Mouse (Mus musculus) heart, embryonic 10.5 days (tissue): ENCODE data around the gene Pitpnm1. TPM values are rescaled to one million over a fixed set of nuclear protein-coding genes. Genes with fewer than 3 reads are reported as not detected.
A peak's percentile ranks its signal among the peaks of the same experiment; 100 is the strongest.
"Not testable (repeated sequence)": the region's sequence is repeated elsewhere in the genome, so short reads cannot be mapped to it uniquely, and the experiment has no call there.

Experiments used
- DNase-seq: peaks from one replicate; pipeline ENCODE4 v3.0.0-alpha.2; 2017; ENCODE audit warnings: low spot score
- H3K27ac ChIP-seq: fragments of 300-500 bp; sonication (generic); 2 replicates; pipeline ENCODE4 v1.5.1; 2016; ENCODE audit warnings: mild to moderate bottlenecking
- H3K27me3 ChIP-seq: fragments of 300-500 bp; sonication (generic); 2 replicates; pipeline ENCODE4 v1.6.1; 2016; ENCODE audit warnings: mild to moderate bottlenecking; ENCODE audit not compliant: poor library complexity, insufficient read depth, severe bottlenecking
- H3K36me3 ChIP-seq: fragments of 300-500 bp; sonication (generic); 2 replicates; pipeline ENCODE4 v1.6.1; 2016; ENCODE audit warnings: mild to moderate bottlenecking, moderate library complexity
- H3K4me1 ChIP-seq: fragments of 300-500 bp; sonication (generic); 2 replicates; pipeline ENCODE4 v1.6.1; 2016; ENCODE audit warnings: mild to moderate bottlenecking
- H3K4me3 ChIP-seq: fragments of 300-500 bp; sonication (generic); 2 replicates; pipeline ENCODE4 v1.5.1; 2016; ENCODE audit warnings: mild to moderate bottlenecking, moderate library complexity
- H3K9me3 ChIP-seq: fragments of 300-500 bp; sonication (generic); 2 replicates; pipeline ENCODE4 v1.6.1; 2016; ENCODE audit warnings: mild to moderate bottlenecking, moderate library complexity
- WGBS: fragments of 180-500 bp; shearing (Covaris S2); methylation state at CpG from one replicate; pipeline ENCODE4 v1.1.7; 2016; 5-methylcytosine and 5-hydroxymethylcytosine counted together
- polyA plus RNA-seq: library from polyadenylated mRNA; unstranded; fragments of >200 nt; fragmentation: Nextera tagmentation; extraction: Ambion mirVana; gene quantifications from 2 replicates; pipeline ENCODE4 v1.2.1, GENCODE M21; 2016

Gene Pitpnm1
- polyA plus RNA-seq, 1 experiment from 2014 or later: 14.3 TPM

DNA sequence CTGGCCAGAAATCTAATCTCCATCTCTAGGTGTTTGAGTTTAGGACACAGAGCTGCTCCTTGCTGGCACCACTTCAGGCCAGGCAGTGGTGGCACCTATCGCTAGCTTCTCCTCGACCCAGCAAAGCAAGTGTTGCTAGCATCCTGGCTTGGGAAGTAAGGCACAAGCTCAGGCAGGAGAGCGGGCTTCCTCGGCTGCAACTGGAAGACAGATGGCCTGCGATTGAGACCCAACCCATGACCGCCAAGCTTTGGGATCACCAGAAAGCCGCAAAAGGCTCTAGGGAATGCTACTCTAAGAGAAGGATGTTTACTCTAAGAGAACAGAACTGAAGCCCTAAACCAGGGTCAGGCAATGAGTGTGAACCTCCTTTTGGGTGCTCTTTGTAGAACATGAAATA lies 29.7 kb downstream of the Pitpnm1 start:
- peaks cover 55% of the 10 kb centered on the region for H3K36me3 ChIP-seq

DNA sequence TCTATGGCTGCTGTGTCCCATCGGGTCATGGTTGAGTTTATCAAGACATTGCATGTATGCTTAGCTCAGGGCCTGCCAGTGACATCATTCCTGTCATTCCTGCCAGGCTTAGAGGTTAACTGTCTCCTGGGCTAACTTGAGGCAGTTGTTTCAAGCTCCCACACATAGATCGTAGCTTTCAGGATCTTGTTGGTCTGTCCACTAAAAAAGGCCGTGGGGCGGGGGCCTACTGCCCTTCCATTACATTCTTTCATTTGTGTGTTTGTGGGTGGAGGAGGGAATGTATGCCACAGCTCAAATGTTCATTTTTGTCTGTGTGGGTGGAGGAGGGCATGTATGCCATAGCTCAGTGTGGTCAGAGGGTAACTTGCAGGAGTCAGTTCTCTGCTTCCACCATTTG lies 30.3 kb downstream of the Pitpnm1 start:
- peaks cover 19% of the 10 kb centered on the region for H3K4me1 ChIP-seq
- H3K9me3 ChIP-seq: no peaks in the 10 kb centered on the region
- WGBS: 78% methylated on average over 4 of the region's 4 CpGs
- peaks cover 55% of the 10 kb centered on the region for H3K36me3 ChIP-seq
- no peak for DNase-seq
- no peaks in the 10 kb centered on the region for H3K27me3 ChIP-seq
- no peak overlapping the region; the same call in 1 of the 2 replicates for H3K27ac ChIP-seq
- H3K4me3 ChIP-seq: no peak overlapping the region

More for the DNA sequence above, 29.7 kb downstream of the Pitpnm1 start:
- no peaks in the 10 kb centered on the region for H3K27me3 ChIP-seq
- H3K4me3 ChIP-seq: no peak overlapping the region
- H3K4me1 ChIP-seq: peaks cover 19% of the 10 kb centered on the region
- H3K9me3 ChIP-seq: no peaks in the 10 kb centered on the region
- WGBS: 90% methylated on average over 7 of the region's 7 CpGs
- no peak overlapping the region for H3K27ac ChIP-seq
- no peak for DNase-seq

DNA sequence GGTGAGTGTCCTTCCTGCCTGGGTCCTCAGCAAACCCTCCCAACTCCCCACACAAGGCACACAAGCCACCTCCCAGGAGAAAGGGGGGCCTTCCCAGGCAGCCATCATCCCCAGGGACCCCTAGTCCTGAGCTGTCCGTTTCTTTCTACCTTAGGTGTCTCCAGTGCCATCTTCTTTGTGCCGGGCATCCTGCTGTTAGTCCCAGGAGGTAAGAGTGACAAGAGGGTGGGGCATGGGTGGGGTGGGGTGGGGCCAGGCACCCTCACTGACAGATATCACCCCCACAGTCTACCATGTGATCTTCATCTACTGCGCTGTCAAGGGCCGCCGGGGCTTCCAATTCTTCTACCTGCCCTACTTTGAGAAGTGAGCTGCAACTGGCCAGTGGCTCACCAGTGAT lies 31.3 kb downstream of the Pitpnm1 start:
- 0 out of 2 replicates have a peak overlapping the region, but pooled peaks have one; percentile 12 for H3K4me3 ChIP-seq
- DNase-seq: no peak
- no peak overlapping the region for H3K27ac ChIP-seq
- peaks cover 19% of the 10 kb centered on the region for H3K4me1 ChIP-seq
- no peaks in the 10 kb centered on the region for H3K27me3 ChIP-seq
- peaks cover 55% of the 10 kb centered on the region for H3K36me3 ChIP-seq
- no peaks in the 10 kb centered on the region for H3K9me3 ChIP-seq
- WGBS: 85% methylated on average over 5 of the region's 5 CpGs

DNA sequence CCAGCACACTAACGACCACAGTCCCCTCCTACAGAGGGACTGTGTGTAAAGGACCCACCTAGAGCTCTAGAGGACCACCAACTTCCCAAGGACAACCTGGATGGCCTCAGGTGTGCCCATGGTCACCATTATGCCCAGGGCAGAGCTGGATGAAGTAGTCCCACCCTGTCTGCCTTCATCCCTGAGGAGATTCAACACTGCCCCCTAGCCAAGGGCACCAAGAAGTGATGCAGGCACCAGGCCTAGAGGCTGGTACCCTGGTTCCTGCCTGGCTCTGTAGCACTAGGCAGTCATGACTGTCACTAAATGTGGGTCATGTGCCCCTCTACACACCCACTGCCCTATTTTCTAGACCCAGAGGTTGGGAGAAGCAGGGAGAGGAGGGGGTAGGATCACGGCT lies 32.0 kb downstream of the Pitpnm1 start:
- no peaks in the 10 kb centered on the region for H3K9me3 ChIP-seq
- no peak for DNase-seq
- peaks cover 12% of the 10 kb centered on the region for H3K4me1 ChIP-seq
- H3K27me3 ChIP-seq: no peaks in the 10 kb centered on the region
- no peak overlapping the region for H3K27ac ChIP-seq
- no peak overlapping the region for H3K4me3 ChIP-seq
- H3K36me3 ChIP-seq: peaks cover 55% of the 10 kb centered on the region
- 92% methylated on average over 2 of the region's 2 CpGs for WGBS

DNA sequence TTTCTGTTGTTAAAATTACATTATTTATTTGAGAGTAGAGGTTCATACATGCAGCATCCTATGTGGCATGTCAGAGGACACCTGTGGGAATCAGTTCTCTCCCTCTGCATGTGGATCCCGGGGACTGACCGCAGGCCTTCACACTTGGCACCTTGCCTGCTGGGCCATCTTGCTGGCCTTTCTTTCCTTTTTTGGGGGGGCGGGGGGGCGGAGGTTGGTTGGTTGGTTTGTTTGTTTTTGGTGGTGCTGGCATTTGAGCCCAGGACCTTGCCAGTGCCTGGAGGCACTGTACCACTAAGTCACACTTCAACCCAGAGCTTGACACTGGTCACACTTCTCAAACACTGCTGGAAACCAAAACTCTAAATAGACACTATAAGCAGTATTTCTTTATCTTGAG lies 34.6 kb downstream of the Pitpnm1 start:
- H3K9me3 ChIP-seq: no peaks in the 10 kb centered on the region
- no peak overlapping the region for H3K4me3 ChIP-seq
- WGBS: 79% methylated on average over 4 of the region's 4 CpGs
- H3K27ac ChIP-seq: no peak overlapping the region
- no peak for DNase-seq
- H3K4me1 ChIP-seq: 0 out of 2 replicates have a peak, but pooled peaks cover 7% of the 10 kb centered on the region
- H3K36me3 ChIP-seq: peaks cover 36% of the 10 kb centered on the region
- peaks cover 9% of the 10 kb centered on the region for H3K27me3 ChIP-seq

DNA sequence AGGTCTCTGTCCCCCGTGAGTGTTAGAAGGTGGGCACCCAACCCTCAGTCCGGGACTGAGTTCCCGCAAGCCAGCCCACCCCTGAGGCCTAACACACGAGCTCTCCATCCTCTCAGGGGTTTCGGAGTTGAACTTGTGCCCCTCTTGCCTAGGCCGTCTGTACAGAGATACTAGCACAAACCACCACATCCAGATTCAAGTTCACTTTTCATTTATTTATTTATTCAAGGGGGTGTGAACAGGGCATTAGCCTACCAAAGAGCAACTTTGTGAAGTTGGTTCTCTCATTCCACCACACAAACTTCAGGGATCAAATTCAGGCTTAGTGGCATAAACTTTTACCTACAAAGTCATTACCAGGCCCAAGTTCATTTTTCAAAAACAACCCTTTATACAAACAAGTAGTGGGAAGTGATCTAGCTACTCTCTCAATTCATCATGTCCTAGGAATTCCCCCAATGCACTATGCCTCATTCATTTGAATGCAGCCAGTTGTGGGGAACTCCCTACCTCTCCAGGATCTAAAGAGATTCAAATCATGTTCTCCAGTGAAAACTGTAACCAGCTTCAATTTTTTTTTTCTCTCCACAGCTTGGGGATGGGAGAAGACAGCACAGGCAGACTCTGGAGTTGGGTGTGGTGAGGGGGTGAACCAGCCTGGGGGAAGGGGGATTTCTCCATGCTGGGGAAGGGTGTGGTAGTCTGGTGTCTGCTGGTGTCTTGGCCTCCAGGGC lies 35.6 kb downstream of the Pitpnm1 start:
- H3K4me1 ChIP-seq, H3K9me3 ChIP-seq, DNase-seq, H3K27ac ChIP-seq, H3K4me3 ChIP-seq: not testable (repeated sequence)
- WGBS: 78% methylated on average over 6 of the region's 6 CpGs
- Histone ChIP-seq H3K27me3 (peaks cover 13% of the 10 kb centered on the region), H3K36me3 (peaks cover 29% of the 10 kb centered on the region)

DNA sequence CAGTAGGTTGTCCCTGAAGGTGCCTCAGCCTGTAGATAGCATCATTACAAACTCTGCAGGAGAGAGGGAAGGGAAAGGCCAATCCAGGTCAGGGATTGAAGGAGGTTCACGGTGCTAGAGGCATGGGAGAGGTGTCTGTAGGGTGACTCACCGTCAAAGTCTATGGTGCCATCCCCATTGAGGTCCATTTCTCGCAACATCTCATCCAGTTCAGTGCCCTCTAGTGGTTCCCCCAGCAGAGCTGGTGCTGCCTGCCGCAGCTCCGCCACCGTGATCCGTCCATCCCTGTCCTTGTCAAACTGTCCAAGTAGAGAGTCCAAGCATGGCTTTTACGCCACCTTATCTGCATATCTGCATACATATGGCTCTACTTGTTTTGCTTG lies 36.2 kb downstream of the Pitpnm1 start:
- not testable (repeated sequence) for H3K9me3 ChIP-seq, DNase-seq, H3K4me1 ChIP-seq, H3K4me3 ChIP-seq, H3K27ac ChIP-seq
- 20% methylated on average over 8 of the region's 8 CpGs for WGBS
- H3K27me3 ChIP-seq: peaks cover 16% of the 10 kb centered on the region
- H3K36me3 ChIP-seq: peaks cover 24% of the 10 kb centered on the region

DNA sequence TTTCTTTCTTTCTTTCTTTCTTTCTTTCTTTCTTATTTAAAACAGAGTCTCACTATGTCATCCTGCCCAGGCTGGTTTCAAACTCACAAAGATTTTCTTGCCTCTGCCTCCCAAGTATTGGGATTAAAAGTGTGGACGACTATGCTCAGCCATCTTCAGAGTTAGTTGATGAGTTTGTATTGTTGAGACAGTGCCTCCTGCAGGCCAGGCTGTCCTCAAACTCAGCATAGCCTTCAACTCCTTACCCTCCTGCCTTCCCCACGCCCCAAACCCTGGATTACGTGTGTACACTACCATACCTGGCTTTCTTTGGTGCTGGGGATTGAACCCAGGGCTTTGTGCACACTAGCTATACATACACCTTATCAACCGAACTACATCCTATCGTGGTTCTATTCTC lies 36.7 kb downstream of the Pitpnm1 start:
- peaks cover 16% of the 10 kb centered on the region for H3K27me3 ChIP-seq
- WGBS: 75% methylated on average over 5 of the region's 5 CpGs

DNA sequence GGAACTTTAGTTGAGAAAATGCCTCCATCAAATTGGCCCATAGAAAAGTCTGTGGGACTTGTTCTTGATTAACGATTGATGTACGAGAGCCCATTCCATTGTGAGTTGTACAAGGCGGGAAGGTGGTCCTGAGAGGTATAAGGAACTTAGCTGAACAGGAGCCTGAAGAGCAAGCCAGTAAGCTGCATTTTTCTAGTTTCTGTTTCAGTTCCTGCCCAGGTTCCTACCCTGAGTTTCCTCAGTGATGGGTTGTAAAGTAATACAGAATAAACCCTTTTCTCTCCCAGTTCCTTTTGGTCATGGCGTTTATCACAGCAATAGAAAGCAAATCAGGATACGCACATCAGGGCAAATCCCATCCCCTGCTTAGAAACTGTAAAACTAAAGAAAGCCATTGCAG lies 38.1 kb downstream of the Pitpnm1 start:
- no peak overlapping the region for H3K4me3 ChIP-seq
- H3K36me3 ChIP-seq: peaks cover 6% of the 10 kb centered on the region; the same call in 1 of the 2 replicates
- H3K9me3 ChIP-seq: no peaks in the 10 kb centered on the region
- no peak for DNase-seq
- H3K27ac ChIP-seq: no peak overlapping the region
- H3K27me3 ChIP-seq: peaks cover 16% of the 10 kb centered on the region
- WGBS: 84% methylated on average over 5 of the region's 5 CpGs
- 0 out of 2 replicates have a peak, but pooled peaks cover 4% of the 10 kb centered on the region for H3K4me1 ChIP-seq

More for the DNA sequence above, 36.7 kb downstream of the Pitpnm1 start:
- no peaks in the 10 kb centered on the region for H3K9me3 ChIP-seq
- H3K36me3 ChIP-seq: peaks cover 19% of the 10 kb centered on the region
- no peak overlapping the region for H3K27ac ChIP-seq
- H3K4me3 ChIP-seq: no peak overlapping the region
- no peak for DNase-seq
- H3K4me1 ChIP-seq: 0 out of 2 replicates have a peak, but pooled peaks cover 4% of the 10 kb centered on the region

DNA sequence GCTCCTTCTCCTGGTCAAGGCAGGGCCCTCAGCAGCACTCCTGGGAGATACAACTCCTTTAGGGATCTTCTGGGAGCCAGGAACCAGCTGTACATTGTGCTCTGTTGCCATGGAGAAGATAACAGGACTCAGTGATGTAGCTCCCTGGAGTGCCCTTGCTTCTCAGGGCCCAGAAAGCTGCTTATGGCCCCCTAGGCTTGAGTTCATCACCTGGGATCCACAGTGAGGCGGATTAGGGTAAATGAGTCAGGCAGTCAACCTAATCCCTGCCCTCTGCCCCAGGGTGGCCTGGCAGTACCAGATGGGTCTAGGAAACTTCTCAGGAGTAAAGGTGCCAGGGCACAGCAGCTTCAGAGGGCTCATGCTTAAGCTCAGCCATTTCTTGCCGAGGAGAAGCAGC lies 39.6 kb downstream of the Pitpnm1 start, which contains the start of gene Gpr152:
Gpr152 (plus strand) TSS at position 342 of the 400 bp plus-strand sequence.
- no peaks in the 10 kb centered on the region for H3K9me3 ChIP-seq
- 63% methylated on average over 2 of the region's 2 CpGs for WGBS
- no peak within 1 kb of the TSS for H3K4me3 ChIP-seq
- no peak for DNase-seq
- H3K4me1 ChIP-seq: 0 out of 2 replicates have a peak, but pooled peaks cover 7% of the 10 kb centered on the region
- no peaks in the 10 kb centered on the region for H3K36me3 ChIP-seq
- H3K27me3 ChIP-seq: peaks cover 16% of the 10 kb centered on the region
- H3K27ac ChIP-seq: no peak within 1 kb of the TSS; the same call in 1 of the 2 replicates

DNA sequence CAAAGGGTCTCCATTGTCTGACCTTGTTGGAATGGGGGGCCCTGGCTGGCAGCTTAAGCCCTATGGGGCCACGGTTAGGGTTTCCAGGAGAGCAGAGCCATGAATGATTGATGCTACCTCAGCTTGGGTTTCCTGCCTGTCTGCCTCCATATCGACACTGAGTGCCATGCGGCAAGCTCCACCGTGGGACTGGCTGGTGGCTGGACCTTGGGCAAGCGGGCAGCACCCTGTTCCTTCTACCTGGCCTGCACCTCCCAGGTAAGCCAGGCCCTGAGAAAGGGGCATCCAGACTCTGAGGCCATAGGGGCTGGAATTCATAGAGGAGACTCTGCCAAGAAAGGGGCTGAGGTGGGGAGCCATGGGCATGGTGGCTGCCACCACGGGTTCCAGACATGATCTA lies 40.3 kb downstream of the Pitpnm1 start:
- H3K27ac ChIP-seq: no peak overlapping the region
- WGBS: 79% methylated on average over 6 of the region's 6 CpGs
- H3K4me1 ChIP-seq: 0 out of 2 replicates have a peak, but pooled peaks cover 7% of the 10 kb centered on the region
- H3K27me3 ChIP-seq: peaks cover 16% of the 10 kb centered on the region
- no peak for DNase-seq
- no peaks in the 10 kb centered on the region for H3K36me3 ChIP-seq
- H3K9me3 ChIP-seq: no peaks in the 10 kb centered on the region
- no peak overlapping the region for H3K4me3 ChIP-seq

DNA sequence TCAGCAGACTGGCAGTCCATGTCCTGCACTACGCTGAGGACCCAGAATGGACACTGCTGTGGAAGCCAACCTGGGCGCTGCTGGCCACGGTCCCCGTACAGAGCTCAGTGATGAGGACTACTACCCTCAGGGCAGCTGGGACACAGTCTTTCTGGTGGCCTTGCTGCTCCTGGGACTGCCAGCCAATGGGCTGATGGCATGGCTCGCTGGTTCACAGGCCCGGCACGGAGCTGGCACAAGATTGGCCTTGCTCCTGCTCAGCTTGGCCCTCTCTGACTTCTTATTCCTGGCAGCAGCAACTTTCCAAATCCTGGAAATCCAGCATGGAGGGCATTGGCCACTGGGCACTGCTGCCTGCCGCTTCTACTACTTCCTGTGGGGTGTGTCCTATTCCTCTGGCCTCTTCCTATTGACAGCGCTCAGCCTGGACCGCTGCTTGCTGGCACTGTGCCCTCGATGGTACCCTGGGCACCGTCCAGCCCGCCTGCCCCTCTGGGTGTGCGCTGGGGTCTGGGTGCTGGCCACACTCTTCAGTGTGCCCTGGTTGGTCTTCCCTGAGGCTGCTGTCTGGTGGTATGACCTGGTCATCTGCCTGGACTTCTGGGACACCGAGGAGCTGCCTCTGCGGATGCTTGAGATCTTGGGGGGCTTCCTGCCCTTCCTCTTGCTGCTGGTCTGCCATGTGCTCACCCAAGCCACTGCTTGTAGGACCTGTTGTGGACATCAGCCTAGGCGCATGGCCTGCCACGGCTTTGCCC lies 42.8 kb downstream of the Pitpnm1 start:
- Histone ChIP-seq H3K9me3 (no peaks in the 10 kb centered on the region), H3K27me3 (peaks cover 10% of the 10 kb centered on the region)
- WGBS: 85% methylated on average over 18 of the region's 18 CpGs

DNA sequence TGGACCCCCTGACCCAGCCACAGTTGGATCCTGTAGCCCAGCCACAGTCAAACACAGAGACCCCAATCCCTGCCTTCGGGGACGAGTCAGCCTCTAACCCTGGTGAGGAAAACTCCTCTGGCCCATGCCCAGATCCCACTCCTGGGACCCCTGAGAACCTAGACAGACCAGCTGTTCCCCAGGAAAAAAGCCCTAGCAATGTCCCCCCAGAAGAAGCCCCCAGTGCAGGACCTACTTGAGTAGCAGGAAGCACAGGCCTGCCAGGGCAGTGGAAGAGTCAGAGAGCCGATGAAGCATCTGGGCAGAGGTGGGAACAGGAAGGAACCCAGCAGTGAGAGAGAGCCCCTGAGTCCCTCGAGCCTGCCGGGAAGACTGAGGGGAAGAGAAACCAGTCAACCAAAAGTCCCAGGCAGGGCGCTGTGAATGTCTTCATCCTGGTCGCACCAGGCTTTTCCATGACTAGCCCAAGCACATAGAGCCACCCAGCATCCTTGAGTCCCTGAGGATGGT lies 44.0 kb downstream of the Pitpnm1 start, which contains the start of gene Cabp4:
Cabp4 (minus strand) TSS at position 275 of the 510 bp plus-strand sequence.
- Histone ChIP-seq H3K27ac (no peak within 1 kb of the TSS), H3K4me1 (peaks cover 15% of the 10 kb centered on the region), H3K27me3 (peaks cover 10% of the 10 kb centered on the region), H3K4me3 (no peak within 1 kb of the TSS), H3K9me3 (no peaks in the 10 kb centered on the region), H3K36me3 (no peaks in the 10 kb centered on the region)
- 80% methylated on average over 7 of the region's 7 CpGs for WGBS
- DNase-seq: no peak

More for the DNA sequence above, 42.8 kb downstream of the Pitpnm1 start:
- peaks cover 7% of the 10 kb centered on the region; the same call in 1 of the 2 replicates for H3K4me1 ChIP-seq
- DNase-seq: no peak
- H3K27ac ChIP-seq: no peak overlapping the region
- H3K4me3 ChIP-seq: no peak overlapping the region
- H3K36me3 ChIP-seq: no peaks in the 10 kb centered on the region
